Mouse (Mus musculus) limb, embryonic 13.5 days (tissue): ENCODE data around the gene Ccnc. TPM values are rescaled to one million over a fixed set of nuclear protein-coding genes. Genes with fewer than 3 reads are reported as not detected.

Source experiments
- ATAC-seq: fragments of 200-750 bp; cut with Nextera tagmentation; 2 replicates; pipeline ENCODE4 v1.8.0; 2017; ENCODE audit warnings: low read depth, moderate number of reproducible peaks, moderate TSS enrichment; ENCODE audit not compliant: low FRiP score
- H3K27ac ChIP-seq: fragments of 300-500 bp; sonication (generic); 2 replicates; pipeline ENCODE4 v1.5.1; 2015; ENCODE audit warnings: inconsistent platforms, mild to moderate bottlenecking, moderate library complexity
- H3K27me3 ChIP-seq: fragments of 300-500 bp; sonication (generic); 2 replicates; pipeline ENCODE4 v1.6.1; 2015; ENCODE audit warnings: mild to moderate bottlenecking, inconsistent platforms
- H3K36me3 ChIP-seq: fragments of 300-500 bp; sonication (generic); 2 replicates; pipeline ENCODE4 v1.6.1; 2015; ENCODE audit warnings: inconsistent platforms, mild to moderate bottlenecking, moderate library complexity
- H3K4me1 ChIP-seq: fragments of 300-500 bp; sonication (generic); 2 replicates; pipeline ENCODE4 v1.6.1; 2015; ENCODE audit warnings: inconsistent platforms
- H3K4me2 ChIP-seq: fragments of 300-500 bp; sonication (generic); replicated peaks from 2 replicates; pipeline ENCODE4 v1.6.1; 2015; ENCODE audit warnings: inconsistent platforms, mild to moderate bottlenecking, moderate library complexity
- H3K4me3 ChIP-seq: fragments of 300-500 bp; sonication (generic); 2 replicates; pipeline ENCODE4 v1.5.1; 2015; ENCODE audit warnings: moderate library complexity, mild to moderate bottlenecking, inconsistent platforms
- H3K9ac ChIP-seq: fragments of 300-500 bp; sonication (generic); 2 replicates; pipeline ENCODE4 v1.6.1; 2015; ENCODE audit warnings: mild to moderate bottlenecking, inconsistent platforms
- H3K9me3 ChIP-seq: fragments of 300-500 bp; sonication (generic); 2 replicates; pipeline ENCODE4 v1.6.1; 2016; ENCODE audit warnings: inconsistent platforms
- WGBS: fragments of 180-500 bp; shearing (Covaris S2); methylation state at CpG from one replicate; pipeline ENCODE4 v1.1.7; 2015; 5-methylcytosine and 5-hydroxymethylcytosine counted together
- polyA plus RNA-seq: library from polyadenylated mRNA; unstranded; fragments of >200 nt; fragmentation: Nextera tagmentation; extraction: Ambion mirVana; gene quantifications from 2 replicates; pipeline ENCODE4 v1.2.1, GENCODE M21; 2015

Ccnc gene
- polyA plus RNA-seq: 41.0 and 45.0 TPM in 2 replicates

DNA sequence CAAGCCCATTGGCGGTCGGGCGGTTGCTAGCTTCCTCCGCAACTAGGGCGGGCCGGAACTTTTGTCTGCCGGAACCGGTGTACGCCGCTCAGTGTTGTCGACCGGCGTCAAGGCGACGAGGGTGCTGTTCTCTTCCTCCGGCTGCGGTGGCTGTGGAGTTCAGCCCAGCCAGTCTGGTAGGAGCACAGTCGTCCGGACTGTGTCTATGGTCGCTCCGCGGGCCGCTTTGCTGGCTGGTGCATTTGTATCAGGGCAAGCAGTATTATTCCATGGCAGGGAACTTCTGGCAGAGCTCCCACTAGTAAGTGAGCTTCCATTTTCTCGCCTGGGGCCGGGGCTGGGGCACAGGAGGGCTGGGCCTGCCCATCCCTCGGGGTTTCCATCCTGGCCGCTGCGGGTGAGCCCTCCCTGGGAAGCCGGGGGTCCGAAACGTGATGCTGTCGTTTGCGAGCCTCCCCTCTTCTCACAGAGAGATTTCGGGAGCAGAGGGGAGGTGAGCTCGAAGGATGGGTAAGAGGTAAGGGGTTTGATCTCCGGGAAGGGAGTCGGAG lies at the start of gene Ccnc:
Gene Ccnc (plus strand): TSS at position 87 of the 551 bp plus-strand sequence.
- peak within 1 kb of the TSS; percentile 82 for H3K4me3 ChIP-seq
- peak within 1 kb of the TSS; percentile 86 for H3K9ac ChIP-seq
- H3K4me2 ChIP-seq: peak within 1 kb of the TSS; percentile 72
- no peaks in the 10 kb centered on the region for H3K27me3 ChIP-seq
- peak; percentile 97 for ATAC-seq
- H3K27ac ChIP-seq: peak within 1 kb of the TSS; percentile 56; the same call in 1 of the 2 replicates
- WGBS: under 1% methylated on average over 37 of the region's 37 CpGs
- H3K36me3 ChIP-seq: peaks cover under 1% of the 10 kb centered on the region
- H3K9me3 ChIP-seq: no peaks in the 10 kb centered on the region
- H3K4me1 ChIP-seq: peaks cover 4% of the 10 kb centered on the region

GRCm38 (mm10) chr4:21678101-21678974 lies 49.2 kb upstream of the Ccnc start:
- peak overlapping the region; percentile 43; the same call in 1 of the 2 replicates for H3K9ac ChIP-seq
- H3K9me3 ChIP-seq: no peaks in the 10 kb centered on the region
- H3K4me3 ChIP-seq: peak overlapping the region; percentile 44
- H3K36me3 ChIP-seq: no peaks in the 10 kb centered on the region
- H3K27ac ChIP-seq: no peak overlapping the region
- WGBS: under 1% methylated on average over 83 of the region's 84 CpGs
- peaks cover 17% of the 10 kb centered on the region for H3K4me1 ChIP-seq
- ATAC-seq: no peak; the same call in 1 of the 2 replicates
- peaks cover 98% of the 10 kb centered on the region for H3K27me3 ChIP-seq
- H3K4me2 ChIP-seq: peak overlapping the region; percentile 66

- Histone ChIP-seq H3K9ac (peak overlapping the region; percentile 43; the same call in 1 of the 2 replicates), H3K27ac (no peak overlapping the region)
- WGBS: under 1% methylated on average over 56 of the region's 79 CpGs
Observed at GRCm38 (mm10) chr4:21678975-21679623, 48.4 kb upstream of the Ccnc start.

DNA sequence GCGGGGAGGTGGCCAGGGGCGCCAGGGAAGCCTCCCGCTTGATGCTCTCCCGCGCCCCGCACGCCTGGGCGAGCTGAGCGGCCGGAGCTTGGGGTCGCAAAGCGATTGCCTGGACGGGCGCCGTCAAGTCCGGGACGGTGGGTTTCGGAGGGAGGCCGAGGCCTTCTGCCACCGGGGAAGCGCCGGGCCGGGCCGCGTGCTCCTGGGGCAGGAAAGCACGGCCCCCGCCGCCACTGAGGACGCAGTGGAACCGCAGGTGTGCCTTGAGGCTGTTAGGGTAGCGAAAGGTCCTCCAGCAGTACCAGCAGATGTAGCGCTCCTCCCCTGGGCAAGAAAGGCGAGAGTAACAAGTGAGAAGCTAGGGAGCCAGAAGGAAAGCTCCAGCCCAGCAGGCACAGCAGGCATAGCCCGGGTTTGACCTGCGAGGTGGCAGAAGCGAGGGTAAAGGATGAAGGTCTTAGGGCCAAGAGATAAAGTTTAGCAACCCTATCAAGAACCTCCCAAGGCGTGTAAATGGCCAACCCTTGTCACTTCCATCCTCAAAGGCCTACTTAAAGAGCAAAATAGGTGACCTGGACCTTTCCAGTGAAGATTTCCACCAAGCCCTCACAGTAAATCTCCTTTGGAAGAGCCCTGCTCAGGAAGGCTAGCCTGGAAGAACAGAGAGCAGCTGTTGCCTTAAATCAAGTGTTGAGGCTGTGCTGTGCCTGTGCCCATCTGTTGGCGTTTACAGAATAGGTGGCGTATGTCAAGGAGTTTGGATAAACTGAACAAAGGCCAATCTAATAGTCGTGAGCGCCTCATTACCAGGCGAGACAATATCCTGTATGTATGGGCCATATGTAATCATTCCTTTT lies 47.6 kb upstream of the Ccnc start:
- peaks cover 17% of the 10 kb centered on the region for H3K4me1 ChIP-seq
- peak overlapping the region; percentile 66 for H3K4me2 ChIP-seq
- H3K9ac ChIP-seq: no peak overlapping the region
- WGBS: 2% methylated on average over 42 of the region's 42 CpGs
- no peak for ATAC-seq
- peaks cover 100% of the 10 kb centered on the region for H3K27me3 ChIP-seq
- no peak overlapping the region for H3K27ac ChIP-seq
- H3K4me3 ChIP-seq: peak overlapping the region; percentile 44
- H3K9me3 ChIP-seq: no peaks in the 10 kb centered on the region
- H3K36me3 ChIP-seq: no peaks in the 10 kb centered on the region

More at GRCm38 (mm10) chr4:21678975-21679623, 48.4 kb upstream of the Ccnc start:
- peak overlapping the region; percentile 44 for H3K4me3 ChIP-seq
- peak; percentile 75 for ATAC-seq
- no peaks in the 10 kb centered on the region for H3K36me3 ChIP-seq
- H3K9me3 ChIP-seq: no peaks in the 10 kb centered on the region
- peak overlapping the region; percentile 66 for H3K4me2 ChIP-seq
- H3K4me1 ChIP-seq: peaks cover 17% of the 10 kb centered on the region
- H3K27me3 ChIP-seq: peaks cover 100% of the 10 kb centered on the region

DNA sequence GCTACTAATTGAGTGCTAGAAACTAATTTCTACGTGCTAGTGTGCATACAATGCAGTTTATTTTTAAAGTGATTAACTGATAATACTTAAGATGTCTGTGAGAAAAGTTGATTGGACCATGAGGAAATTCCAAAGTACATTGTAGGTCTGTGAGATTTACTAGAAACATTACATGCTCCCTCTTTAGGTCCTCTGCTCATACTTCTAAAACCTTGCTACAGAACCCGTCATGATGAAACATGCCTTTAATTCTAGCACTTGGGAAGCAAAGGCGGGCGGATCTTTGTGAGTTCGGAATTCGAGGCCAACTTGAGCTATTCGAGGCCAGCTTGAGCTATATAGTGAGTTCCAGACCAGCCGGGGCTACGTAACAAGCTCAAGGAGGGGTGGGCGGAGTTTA lies 46.5 kb upstream of the Ccnc start:
- H3K4me3 ChIP-seq: no peak overlapping the region
- H3K27me3 ChIP-seq: peaks cover 100% of the 10 kb centered on the region
- ATAC-seq: no peak
- H3K36me3 ChIP-seq: no peaks in the 10 kb centered on the region
- no peaks in the 10 kb centered on the region for H3K9me3 ChIP-seq
- peaks cover 23% of the 10 kb centered on the region for H3K4me1 ChIP-seq
- WGBS: 3% methylated on average over 10 of the region's 10 CpGs
- H3K27ac ChIP-seq: no peak overlapping the region
- H3K4me2 ChIP-seq: no peak overlapping the region
- no peak overlapping the region for H3K9ac ChIP-seq

- ATAC-seq: no peak
- H3K4me3 ChIP-seq: no peak overlapping the region
- 9% methylated on average over 10 of the region's 10 CpGs for WGBS
- peaks cover 100% of the 10 kb centered on the region for H3K27me3 ChIP-seq
- no peak overlapping the region for H3K27ac ChIP-seq
- H3K4me2 ChIP-seq: no peak overlapping the region
- H3K4me1 ChIP-seq: peaks cover 23% of the 10 kb centered on the region
- no peaks in the 10 kb centered on the region for H3K9me3 ChIP-seq
- no peaks in the 10 kb centered on the region for H3K36me3 ChIP-seq
- no peak overlapping the region for H3K9ac ChIP-seq
Observed at GRCm38 (mm10) chr4:21682421-21683150, 44.9 kb upstream of the Ccnc start.

DNA sequence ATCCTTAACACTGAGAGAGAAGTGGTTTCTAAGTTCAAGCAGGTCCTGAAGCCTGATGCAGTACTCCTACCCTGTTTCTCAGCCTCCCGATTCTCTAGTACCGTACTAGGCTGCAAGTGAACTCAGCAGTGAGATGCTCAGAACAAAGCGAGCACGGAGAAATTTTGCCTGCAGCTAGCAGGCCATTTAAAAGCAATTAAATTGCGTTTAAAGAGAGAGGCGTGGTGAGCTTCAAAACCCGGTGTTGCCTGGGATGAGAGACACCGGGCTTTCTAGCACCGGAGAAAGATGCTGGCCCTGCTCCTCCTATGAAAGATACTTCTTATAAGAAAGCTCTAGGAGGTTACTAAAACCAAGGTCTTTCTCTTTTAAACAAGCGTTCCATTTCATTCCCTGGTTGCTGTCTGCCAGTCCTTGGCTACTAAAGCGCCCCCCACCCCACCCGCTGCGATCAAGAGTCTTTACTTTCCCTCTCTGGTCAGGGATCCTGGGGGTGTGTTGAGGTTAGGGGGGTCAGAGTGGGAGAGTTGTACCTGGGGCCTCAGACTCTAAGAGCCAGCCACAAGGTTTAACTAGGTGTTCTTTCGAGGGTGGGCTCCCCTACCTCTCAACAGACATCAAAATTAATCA lies 43.0 kb upstream of the Ccnc start:
- H3K9ac ChIP-seq: no peak overlapping the region
- H3K9me3 ChIP-seq: no peaks in the 10 kb centered on the region
- H3K27ac ChIP-seq: no peak overlapping the region
- H3K4me2 ChIP-seq: no peak overlapping the region
- WGBS: 2% methylated on average over 14 of the region's 14 CpGs
- no peak overlapping the region for H3K4me3 ChIP-seq
- no peaks in the 10 kb centered on the region for H3K36me3 ChIP-seq
- no peak for ATAC-seq
- H3K27me3 ChIP-seq: peaks cover 100% of the 10 kb centered on the region
- H3K4me1 ChIP-seq: peaks cover 17% of the 10 kb centered on the region

- under 1% methylated on average over 38 of the region's 38 CpGs for WGBS
- H3K4me2 ChIP-seq: no peak within 1 kb of the TSS
- no peaks in the 10 kb centered on the region for H3K9me3 ChIP-seq
- H3K27me3 ChIP-seq: peaks cover 100% of the 10 kb centered on the region
- no peak within 1 kb of the TSS for H3K9ac ChIP-seq
- ATAC-seq: no peak
- H3K27ac ChIP-seq: no peak within 1 kb of the TSS
- H3K4me1 ChIP-seq: peaks cover 14% of the 10 kb centered on the region
- H3K4me3 ChIP-seq: no peak within 1 kb of the TSS
- no peaks in the 10 kb centered on the region for H3K36me3 ChIP-seq
Observed at GRCm38 (mm10) chr4:21685595-21686091, 41.9 kb upstream of the Ccnc start, which contains the start of gene Prdm13. Prdm13 (minus strand) TSS chr4:21685963.

DNA sequence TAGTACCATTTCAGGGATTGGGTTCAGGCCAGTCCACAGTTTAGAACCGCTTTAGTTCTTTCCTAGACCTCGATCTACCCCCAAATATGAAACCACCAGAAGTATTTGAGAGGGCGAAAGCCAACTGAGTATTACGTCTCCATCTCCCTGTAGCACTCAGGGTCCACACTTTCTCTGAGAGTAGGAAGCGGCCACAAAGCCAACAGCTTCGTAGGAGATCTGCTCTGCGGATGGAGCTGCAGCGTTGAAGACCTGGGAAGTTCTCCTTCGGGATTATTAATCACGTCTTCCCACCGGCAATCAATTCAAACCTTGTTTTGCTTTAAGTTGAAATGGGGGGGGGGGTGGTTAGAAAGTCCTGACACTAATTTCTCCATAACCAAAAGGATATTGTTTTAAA lies 41.1 kb upstream of the Ccnc start:
- 3% methylated on average over 11 of the region's 11 CpGs for WGBS

DNA sequence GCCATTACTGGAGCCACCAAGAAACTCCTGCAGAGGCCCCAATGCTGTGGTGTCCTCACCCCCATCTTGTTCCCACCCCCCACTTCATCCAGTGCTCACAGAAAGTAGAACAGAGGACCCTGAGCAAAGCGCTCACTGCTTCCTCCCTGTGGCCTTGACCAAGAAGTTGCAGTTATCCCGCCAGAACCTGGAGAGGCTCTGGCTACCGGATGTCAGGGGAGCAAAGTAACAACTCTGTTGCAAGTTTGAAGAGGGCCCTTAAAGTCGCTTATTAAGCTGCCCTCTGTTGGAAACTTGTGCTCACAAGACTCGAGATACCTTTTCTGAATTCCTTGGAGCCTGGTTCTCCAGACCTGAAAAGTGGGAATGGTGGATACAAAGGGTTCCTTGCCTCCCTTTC lies 40.6 kb upstream of the Ccnc start:
- Histone ChIP-seq H3K36me3 (no peaks in the 10 kb centered on the region), H3K9ac (no peak overlapping the region), H3K27me3 (peaks cover 100% of the 10 kb centered on the region), H3K27ac (no peak overlapping the region), H3K9me3 (no peaks in the 10 kb centered on the region), H3K4me3 (no peak overlapping the region), H3K4me1 (peaks cover 14% of the 10 kb centered on the region), H3K4me2 (no peak overlapping the region)
- ATAC-seq: no peak
- under 1% methylated on average over 5 of the region's 5 CpGs for WGBS

More for the DNA sequence above, 41.1 kb upstream of the Ccnc start:
- no peaks in the 10 kb centered on the region for H3K9me3 ChIP-seq
- no peak overlapping the region for H3K27ac ChIP-seq
- no peak overlapping the region for H3K9ac ChIP-seq
- H3K27me3 ChIP-seq: peaks cover 100% of the 10 kb centered on the region
- H3K4me1 ChIP-seq: peaks cover 14% of the 10 kb centered on the region
- no peak overlapping the region for H3K4me2 ChIP-seq
- ATAC-seq: no peak
- H3K4me3 ChIP-seq: no peak overlapping the region
- H3K36me3 ChIP-seq: no peaks in the 10 kb centered on the region
